Mouse (Mus musculus): ENCODE results near the gene Fam168a. TPM values are rescaled to one million over a fixed set of nuclear protein-coding genes. Genes with fewer than 3 reads are reported as not detected.

Fam168a gene
- polyA plus RNA-seq, 1 experiment: 27.0 TPM

DNA sequence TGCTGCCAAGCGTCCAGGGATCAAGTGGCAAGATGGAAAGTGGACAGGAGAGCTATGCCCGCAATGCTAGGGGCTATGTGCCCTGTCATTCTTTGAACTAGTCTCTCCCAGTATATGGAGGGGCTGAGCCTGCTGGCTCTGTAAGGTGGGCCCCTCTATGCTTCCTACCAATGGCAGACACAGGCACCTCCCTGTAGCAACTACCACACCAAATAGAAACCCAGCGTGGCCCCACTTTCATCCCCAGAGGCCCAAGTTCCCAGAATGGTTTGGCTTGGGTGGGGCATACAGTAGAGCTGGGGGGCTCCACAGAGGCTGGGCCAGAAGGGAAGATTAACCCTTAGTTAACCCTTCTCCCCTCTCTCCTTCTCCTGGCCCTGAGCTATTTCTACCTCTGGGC lies 154.0 kb downstream of the Fam168a start:
- Histone ChIP-seq H3K36me3 (ENCODE audit: control insufficient read depth, insufficient read depth, low read length) (no peaks in the 10 kb centered on the region), H3K4me1 (ENCODE audit: control insufficient read depth, insufficient read depth, low read length) (peaks cover 7% of the 10 kb centered on the region), H3K27ac (ENCODE audit: control insufficient read depth, insufficient read depth, low read depth, low read length) (no peak overlapping the region), H3K4me3 (ENCODE audit: control insufficient read depth, low read depth, low read length) (no peak overlapping the region), H3K27me3 (ENCODE audit: control insufficient read depth, insufficient read depth, low read length) (no peaks in the 10 kb centered on the region)
- TF ChIP-seq CTCF (IDR thresholded peaks at IDR 0.05; ENCODE audit: control insufficient read depth, insufficient read depth, insufficient replicate concordance, low read depth, low read length) (no peak), POLR2A (IDR thresholded peaks at IDR 0.05; ENCODE audit: control insufficient read depth, low read depth, low read length) (no peak)

DNA sequence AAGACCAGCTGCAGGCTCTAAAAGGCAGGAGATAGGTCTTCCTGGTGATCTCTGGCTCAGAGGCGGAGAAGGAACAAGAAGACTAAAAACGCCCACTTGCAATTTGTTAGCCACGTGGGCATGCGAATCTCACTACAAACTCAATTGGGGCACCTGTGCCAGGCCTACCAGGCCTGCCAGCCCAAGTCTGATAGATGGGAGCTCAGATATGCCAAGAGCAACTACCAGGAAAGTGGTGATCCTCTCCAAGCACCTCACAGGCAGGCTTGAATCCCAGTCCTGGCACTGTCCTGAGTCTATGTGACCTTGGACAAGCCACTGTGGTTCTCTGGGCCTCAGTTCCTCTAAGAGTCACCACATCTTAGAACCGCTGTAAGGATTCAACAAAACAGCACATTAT lies 154.8 kb downstream of the Fam168a start:
- H3K4me1 ChIP-seq (ENCODE audit: control insufficient read depth, insufficient read depth, low read length): peaks cover 7% of the 10 kb centered on the region
- TF ChIP-seq POLR2A (IDR thresholded peaks at IDR 0.05; ENCODE audit: control insufficient read depth, low read depth, low read length) (no peak), CTCF (IDR thresholded peaks at IDR 0.05; ENCODE audit: control insufficient read depth, insufficient read depth, insufficient replicate concordance, low read depth, low read length) (no peak)
- no peaks in the 10 kb centered on the region for H3K27me3 ChIP-seq (ENCODE audit: control insufficient read depth, insufficient read depth, low read length)
- H3K36me3 ChIP-seq (ENCODE audit: control insufficient read depth, insufficient read depth, low read length): no peaks in the 10 kb centered on the region
- no peak overlapping the region for H3K4me3 ChIP-seq (ENCODE audit: control insufficient read depth, low read depth, low read length)
- no peak overlapping the region for H3K27ac ChIP-seq (ENCODE audit: control insufficient read depth, insufficient read depth, low read depth, low read length)

DNA sequence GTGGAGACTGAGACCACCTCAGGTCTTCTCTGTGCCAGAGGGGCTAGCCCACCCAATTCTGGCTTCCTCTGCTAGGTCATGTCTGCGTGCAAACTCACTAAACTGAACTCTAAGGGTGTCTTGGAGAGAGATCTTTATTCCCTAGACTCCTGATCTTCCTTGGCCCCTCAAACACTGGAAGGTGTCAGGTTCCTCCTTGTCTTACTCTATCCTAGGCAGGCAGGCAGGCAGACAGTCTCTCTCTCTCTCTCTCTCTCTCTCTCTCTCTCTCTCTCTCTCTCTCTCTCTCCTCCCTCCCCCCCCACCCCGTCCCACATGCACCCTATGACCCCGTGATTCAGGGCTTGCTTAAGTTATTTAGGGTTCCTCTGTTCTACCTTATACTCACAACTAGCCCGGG lies 155.9 kb downstream of the Fam168a start:
- peaks cover 7% of the 10 kb centered on the region for H3K4me1 ChIP-seq (ENCODE audit: control insufficient read depth, insufficient read depth, low read length)
- H3K27me3 ChIP-seq (ENCODE audit: control insufficient read depth, insufficient read depth, low read length): no peaks in the 10 kb centered on the region
- TF ChIP-seq CTCF (IDR thresholded peaks at IDR 0.05; ENCODE audit: control insufficient read depth, insufficient read depth, insufficient replicate concordance, low read depth, low read length): no peak
- no peak for TF ChIP-seq POLR2A (IDR thresholded peaks at IDR 0.05; ENCODE audit: control insufficient read depth, low read depth, low read length)
- H3K4me3 ChIP-seq (ENCODE audit: control insufficient read depth, low read depth, low read length): peak overlapping the region; percentile 92
- H3K36me3 ChIP-seq (ENCODE audit: control insufficient read depth, insufficient read depth, low read length): no peaks in the 10 kb centered on the region
- H3K27ac ChIP-seq (ENCODE audit: control insufficient read depth, insufficient read depth, low read depth, low read length): no peak overlapping the region

DNA sequence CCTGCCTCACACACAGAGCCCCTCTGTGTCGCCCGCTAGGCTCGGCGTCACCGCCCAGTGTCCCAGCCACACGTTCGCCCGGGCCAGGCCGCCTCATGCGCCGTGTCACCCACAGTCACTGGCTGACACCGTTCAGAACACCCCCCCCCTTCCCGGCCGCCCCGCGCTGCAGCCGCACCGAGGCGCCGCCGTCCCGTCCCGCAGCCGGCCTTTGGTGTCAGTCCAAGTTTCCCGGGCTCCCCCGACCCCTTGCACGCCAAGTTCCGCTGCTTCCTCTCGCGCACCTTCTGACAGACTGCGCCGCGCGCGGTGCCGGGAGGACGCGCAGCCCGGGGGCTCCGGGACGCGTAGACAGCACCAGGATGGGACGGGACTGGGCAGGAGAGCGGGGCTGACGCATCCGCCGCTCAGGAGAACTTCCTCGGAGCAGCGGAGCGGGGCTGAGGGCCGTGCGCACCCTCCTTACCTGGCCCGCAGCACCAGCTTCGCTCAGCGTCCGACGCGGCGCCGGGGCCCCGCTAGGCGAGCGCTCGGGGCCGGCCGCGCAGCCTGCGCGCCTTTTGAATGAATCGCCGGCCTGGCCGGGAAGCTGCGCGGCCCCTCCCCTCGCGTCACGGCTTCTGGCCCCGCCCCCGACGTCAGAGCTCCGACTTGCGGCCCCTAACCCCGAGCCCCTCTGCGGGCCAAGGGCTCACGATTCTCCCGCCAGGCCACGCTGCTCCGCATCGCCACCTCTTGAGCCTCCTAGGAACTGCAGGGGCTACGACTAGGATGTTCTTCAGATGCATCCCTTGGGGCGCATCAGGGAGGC lies 156.6 kb downstream of the Fam168a start, which contains the start of gene Relt:
TSS of gene Relt (minus strand) at position 619 of the 811 bp plus-strand sequence.
- Histone ChIP-seq H3K27ac (ENCODE audit: control insufficient read depth, insufficient read depth, low read depth, low read length) (no peak within 1 kb of the TSS), H3K36me3 (ENCODE audit: control insufficient read depth, insufficient read depth, low read length) (no peaks in the 10 kb centered on the region), H3K27me3 (ENCODE audit: control insufficient read depth, insufficient read depth, low read length) (no peaks in the 10 kb centered on the region), H3K4me3 (ENCODE audit: control insufficient read depth, low read depth, low read length) (peak within 1 kb of the TSS; percentile 92), H3K4me1 (ENCODE audit: control insufficient read depth, insufficient read depth, low read length) (peaks cover 7% of the 10 kb centered on the region)
- TF ChIP-seq CTCF (IDR thresholded peaks at IDR 0.05; ENCODE audit: control insufficient read depth, insufficient read depth, insufficient replicate concordance, low read depth, low read length) (peak; percentile 79), POLR2A (IDR thresholded peaks at IDR 0.05; ENCODE audit: control insufficient read depth, low read depth, low read length) (no peak)

DNA sequence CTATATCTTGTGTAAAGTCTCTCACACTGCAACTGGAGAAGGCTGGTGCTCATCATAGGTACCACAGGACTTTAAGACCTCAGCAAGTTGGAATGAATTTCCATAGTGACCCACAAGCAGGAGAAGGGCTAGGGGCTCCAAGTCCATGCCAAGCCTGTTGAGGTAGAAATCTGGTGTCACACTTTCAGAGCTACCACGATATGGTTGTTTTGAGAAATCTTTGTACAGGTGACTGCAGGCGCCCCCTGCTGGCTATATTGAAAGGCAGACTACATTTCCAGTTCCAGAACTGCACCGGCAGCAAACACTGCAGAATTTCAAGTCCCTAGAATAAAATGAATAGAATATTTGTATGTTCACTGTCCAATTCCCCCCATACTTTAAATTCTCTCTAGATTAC lies 160.2 kb downstream of the Fam168a start:
- no peaks in the 10 kb centered on the region for H3K27me3 ChIP-seq (ENCODE audit: control insufficient read depth, insufficient read depth, low read length)
- no peak overlapping the region for H3K4me3 ChIP-seq (ENCODE audit: control insufficient read depth, low read depth, low read length)
- no peaks in the 10 kb centered on the region for H3K36me3 ChIP-seq (ENCODE audit: control insufficient read depth, insufficient read depth, low read length)
- no peak for TF ChIP-seq POLR2A (IDR thresholded peaks at IDR 0.05; ENCODE audit: control insufficient read depth, low read depth, low read length)
- 0 out of 2 replicates have a peak, but pooled peaks have one; percentile 3 for TF ChIP-seq CTCF (IDR thresholded peaks at IDR 0.05; ENCODE audit: control insufficient read depth, insufficient read depth, insufficient replicate concordance, low read depth, low read length)
- H3K4me1 ChIP-seq (ENCODE audit: control insufficient read depth, insufficient read depth, low read length): peaks cover 7% of the 10 kb centered on the region
- H3K27ac ChIP-seq (ENCODE audit: control insufficient read depth, insufficient read depth, low read depth, low read length): no peak overlapping the region

DNA sequence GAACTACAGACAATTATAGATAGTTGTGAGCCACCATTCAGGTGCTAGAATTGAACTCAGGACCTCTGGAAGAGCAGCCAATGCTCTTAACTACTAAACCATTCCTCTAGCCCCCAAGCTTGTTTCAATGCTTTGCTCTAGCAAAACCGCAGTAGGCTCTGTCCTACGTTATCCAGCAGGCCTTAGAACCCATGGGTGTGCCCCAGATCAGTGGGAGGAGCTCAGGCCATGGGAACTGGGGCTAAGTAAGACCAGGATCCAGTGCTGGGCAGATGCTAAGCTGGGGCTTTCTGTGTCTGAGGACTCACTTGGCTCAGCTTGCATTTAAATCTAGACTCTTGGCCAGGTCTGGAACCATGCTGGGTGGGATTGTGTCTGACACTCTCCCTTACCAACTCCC lies 161.1 kb downstream of the Fam168a start:
- H3K27ac ChIP-seq (ENCODE audit: control insufficient read depth, insufficient read depth, low read depth, low read length): no peak overlapping the region
- H3K36me3 ChIP-seq (ENCODE audit: control insufficient read depth, insufficient read depth, low read length): no peaks in the 10 kb centered on the region
- peaks cover 5% of the 10 kb centered on the region for H3K4me1 ChIP-seq (ENCODE audit: control insufficient read depth, insufficient read depth, low read length)
- H3K27me3 ChIP-seq (ENCODE audit: control insufficient read depth, insufficient read depth, low read length): no peaks in the 10 kb centered on the region
- no peak overlapping the region for H3K4me3 ChIP-seq (ENCODE audit: control insufficient read depth, low read depth, low read length)
- TF ChIP-seq CTCF (IDR thresholded peaks at IDR 0.05; ENCODE audit: control insufficient read depth, insufficient read depth, insufficient replicate concordance, low read depth, low read length): no peak
- TF ChIP-seq POLR2A (IDR thresholded peaks at IDR 0.05; ENCODE audit: control insufficient read depth, low read depth, low read length): no peak

DNA sequence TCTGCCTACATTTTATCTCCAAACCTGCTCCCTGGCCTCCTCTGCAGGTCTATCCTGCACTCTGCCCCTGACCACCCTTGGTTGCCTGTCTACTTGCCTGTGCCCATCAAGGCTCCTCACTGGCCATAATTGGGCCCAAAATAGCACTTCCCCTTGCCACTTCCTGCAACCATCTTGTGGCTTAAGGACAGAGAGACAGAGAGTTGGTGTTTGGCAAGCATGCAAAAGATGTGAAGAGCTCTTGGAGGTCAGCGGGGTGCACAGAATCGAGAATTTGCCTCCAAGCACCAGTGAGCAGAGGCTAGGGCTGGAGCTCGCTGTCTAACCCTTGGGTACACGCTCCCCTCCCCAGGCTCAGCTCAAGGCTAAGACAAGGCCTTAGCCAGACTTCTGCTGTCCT lies 162.1 kb downstream of the Fam168a start:
- H3K4me3 ChIP-seq (ENCODE audit: control insufficient read depth, low read depth, low read length): no peak overlapping the region
- peaks cover 3% of the 10 kb centered on the region for H3K4me1 ChIP-seq (ENCODE audit: control insufficient read depth, insufficient read depth, low read length)
- no peak overlapping the region for H3K27ac ChIP-seq (ENCODE audit: control insufficient read depth, insufficient read depth, low read depth, low read length)
- no peaks in the 10 kb centered on the region for H3K27me3 ChIP-seq (ENCODE audit: control insufficient read depth, insufficient read depth, low read length)
- no peaks in the 10 kb centered on the region for H3K36me3 ChIP-seq (ENCODE audit: control insufficient read depth, insufficient read depth, low read length)
- no peak for TF ChIP-seq POLR2A (IDR thresholded peaks at IDR 0.05; ENCODE audit: control insufficient read depth, low read depth, low read length)
- no peak for TF ChIP-seq CTCF (IDR thresholded peaks at IDR 0.05; ENCODE audit: control insufficient read depth, insufficient read depth, insufficient replicate concordance, low read depth, low read length)

All from testis, adult 2 months (tissue).